Mouse (Mus musculus): ENCODE data around the gene Abi1. TPM values are rescaled to one million over a fixed set of nuclear protein-coding genes. Genes with fewer than 3 reads are reported as not detected.

Abi1 gene
- polyA plus RNA-seq, 1 experiment, result 104 TPM

DNA sequence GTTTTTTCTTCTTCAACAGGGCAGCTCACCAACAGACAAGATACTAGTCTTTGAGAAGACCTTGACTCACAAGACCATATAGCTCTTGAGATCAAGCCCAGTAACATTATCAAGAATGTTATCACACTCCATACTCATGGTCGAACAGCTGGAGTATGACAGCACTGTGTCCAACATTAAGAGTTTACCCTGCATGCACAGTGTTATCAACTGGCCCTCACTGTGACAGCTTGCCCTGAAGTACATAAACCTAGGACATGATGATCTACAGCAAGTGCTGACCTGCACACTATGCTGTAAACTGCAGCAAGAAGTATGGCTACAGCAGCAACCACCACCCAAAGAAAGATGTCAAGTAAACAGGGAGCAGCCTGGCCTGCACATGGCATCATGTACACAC, 13.7 kb downstream of the Abi1 start:
- Histone ChIP-seq H3K4me1 (ENCODE audit: control insufficient read depth, insufficient read depth, low read length) (no peaks in the 10 kb centered on the region), H3K9ac (ENCODE audit: low read depth, poor library complexity, severe bottlenecking) (no peak overlapping the region), H3K27ac (ENCODE audit: insufficient read depth, low read length) (no peak overlapping the region), H3K27me3 (ENCODE audit: control insufficient read depth, insufficient read depth, low read length, poor library complexity, severe bottlenecking) (no peaks in the 10 kb centered on the region), H3K36me3 (ENCODE audit: control insufficient read depth, insufficient read depth, low read length, poor library complexity, severe bottlenecking) (no peaks in the 10 kb centered on the region; the same call in 1 of the 2 replicates), H3K4me3 (ENCODE audit: low read depth, low read length) (no peak overlapping the region), H3K9me3 (replicated peaks; ENCODE audit: control insufficient read depth, insufficient read depth, low read length, poor library complexity, severe bottlenecking) (no peaks in the 10 kb centered on the region)
- no peak for TF ChIP-seq CTCF (IDR thresholded peaks at IDR 0.05; ENCODE audit: low read depth, low read length)
- no peak for TF ChIP-seq POLR2A (IDR thresholded peaks at IDR 0.05; ENCODE audit: insufficient read depth, low read length)
- no peak for TF ChIP-seq EP300 (IDR thresholded peaks at IDR 0.05; ENCODE audit: insufficient read depth, low read depth, low read length)

DNA sequence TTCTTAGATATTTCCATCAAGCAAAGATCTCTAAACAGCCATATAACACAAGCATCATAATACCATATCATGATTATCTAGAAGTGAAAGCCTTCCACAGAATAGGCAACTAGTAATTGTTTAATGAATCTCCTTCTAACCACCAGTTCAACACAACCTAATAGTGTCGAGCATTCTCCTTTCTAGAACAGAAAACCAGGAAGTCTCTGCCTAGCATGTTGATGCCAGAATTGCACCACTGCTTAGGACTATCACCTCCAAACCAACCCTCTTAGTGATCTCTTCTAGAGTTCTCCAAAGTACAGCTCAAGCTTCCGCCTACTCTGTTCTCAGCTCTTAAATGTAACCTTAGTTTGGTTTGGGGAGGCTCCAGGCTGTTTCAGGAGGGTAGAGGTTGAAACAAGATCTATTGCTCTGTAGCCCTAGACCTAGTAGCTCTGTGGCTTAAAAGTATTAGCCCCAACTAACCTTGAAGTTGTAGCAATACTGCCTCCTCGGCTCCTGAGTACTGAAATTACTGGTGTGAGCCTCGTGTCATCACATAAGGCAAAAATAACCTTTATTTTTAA, 16.2 kb downstream of the Abi1 start:
- TF ChIP-seq POLR2A (IDR thresholded peaks at IDR 0.05; ENCODE audit: insufficient read depth, low read length), result no peak
- no peak for TF ChIP-seq CTCF (IDR thresholded peaks at IDR 0.05; ENCODE audit: low read depth, low read length)
- TF ChIP-seq EP300 (IDR thresholded peaks at IDR 0.05; ENCODE audit: insufficient read depth, low read depth, low read length), result no peak
- Histone ChIP-seq H3K4me1 (ENCODE audit: control insufficient read depth, insufficient read depth, low read length) (no peaks in the 10 kb centered on the region), H3K27ac (ENCODE audit: insufficient read depth, low read length) (no peak overlapping the region), H3K9ac (ENCODE audit: low read depth, poor library complexity, severe bottlenecking) (no peak overlapping the region), H3K9me3 (replicated peaks; ENCODE audit: control insufficient read depth, insufficient read depth, low read length, poor library complexity, severe bottlenecking) (no peaks in the 10 kb centered on the region), H3K4me3 (ENCODE audit: low read depth, low read length) (no peak overlapping the region), H3K36me3 (ENCODE audit: control insufficient read depth, insufficient read depth, low read length, poor library complexity, severe bottlenecking) (no peaks in the 10 kb centered on the region; the same call in 1 of the 2 replicates), H3K27me3 (ENCODE audit: control insufficient read depth, insufficient read depth, low read length, poor library complexity, severe bottlenecking) (no peaks in the 10 kb centered on the region)

DNA sequence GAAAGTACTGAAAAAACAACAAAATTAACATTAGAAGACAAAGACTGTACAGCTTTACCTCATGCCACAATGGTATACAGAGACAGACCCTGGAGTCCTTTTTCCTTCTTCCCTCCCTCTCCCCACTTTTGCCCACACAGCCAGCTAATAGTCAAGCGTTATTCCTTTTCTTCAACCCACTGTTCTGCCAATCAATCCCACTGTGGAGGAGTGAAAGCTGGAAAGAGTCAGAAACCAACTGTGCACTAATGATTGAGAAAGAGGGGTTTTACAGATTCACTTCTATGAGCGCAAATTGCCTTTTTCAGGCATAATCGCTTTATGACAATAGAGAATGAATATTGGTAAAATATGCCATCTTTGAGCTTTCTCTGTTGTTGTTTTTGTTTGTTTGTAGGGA, 17.0 kb downstream of the Abi1 start:
- Histone ChIP-seq H3K27ac (ENCODE audit: insufficient read depth, low read length) (no peak overlapping the region), H3K27me3 (ENCODE audit: control insufficient read depth, insufficient read depth, low read length, poor library complexity, severe bottlenecking) (no peaks in the 10 kb centered on the region), H3K4me3 (ENCODE audit: low read depth, low read length) (no peak overlapping the region), H3K9ac (ENCODE audit: low read depth, poor library complexity, severe bottlenecking) (no peak overlapping the region), H3K4me1 (ENCODE audit: control insufficient read depth, insufficient read depth, low read length) (no peaks in the 10 kb centered on the region), H3K9me3 (replicated peaks; ENCODE audit: control insufficient read depth, insufficient read depth, low read length, poor library complexity, severe bottlenecking) (no peaks in the 10 kb centered on the region), H3K36me3 (ENCODE audit: control insufficient read depth, insufficient read depth, low read length, poor library complexity, severe bottlenecking) (no peaks in the 10 kb centered on the region; the same call in 1 of the 2 replicates)
- TF ChIP-seq POLR2A (IDR thresholded peaks at IDR 0.05; ENCODE audit: insufficient read depth, low read length) (no peak), CTCF (IDR thresholded peaks at IDR 0.05; ENCODE audit: low read depth, low read length) (no peak), EP300 (IDR thresholded peaks at IDR 0.05; ENCODE audit: insufficient read depth, low read depth, low read length) (no peak)

DNA sequence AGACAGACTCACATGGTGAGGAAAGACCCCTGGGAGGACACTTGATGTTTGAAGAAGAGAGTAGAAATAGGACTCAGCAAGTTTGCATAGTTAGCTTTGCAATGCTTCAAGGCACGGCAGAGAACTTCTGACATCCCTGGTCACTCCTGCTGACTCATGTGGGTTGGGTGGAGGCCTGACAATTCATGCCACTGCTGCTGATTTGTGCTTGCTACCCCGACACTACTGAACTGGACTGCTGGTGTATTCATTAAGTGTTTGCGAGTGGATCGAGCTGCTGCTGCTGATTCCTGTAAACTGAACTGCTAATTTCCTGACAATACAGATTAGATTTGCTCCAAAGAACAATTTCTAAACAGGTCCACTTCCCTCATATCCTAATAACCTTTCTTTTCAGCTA, 18.3 kb downstream of the Abi1 start:
- TF ChIP-seq POLR2A (IDR thresholded peaks at IDR 0.05; ENCODE audit: insufficient read depth, low read length), result no peak
- TF ChIP-seq EP300 (IDR thresholded peaks at IDR 0.05; ENCODE audit: insufficient read depth, low read depth, low read length), result no peak
- TF ChIP-seq CTCF (IDR thresholded peaks at IDR 0.05; ENCODE audit: low read depth, low read length), result no peak
- H3K27me3 ChIP-seq (ENCODE audit: control insufficient read depth, insufficient read depth, low read length, poor library complexity, severe bottlenecking), result no peaks in the 10 kb centered on the region

DNA sequence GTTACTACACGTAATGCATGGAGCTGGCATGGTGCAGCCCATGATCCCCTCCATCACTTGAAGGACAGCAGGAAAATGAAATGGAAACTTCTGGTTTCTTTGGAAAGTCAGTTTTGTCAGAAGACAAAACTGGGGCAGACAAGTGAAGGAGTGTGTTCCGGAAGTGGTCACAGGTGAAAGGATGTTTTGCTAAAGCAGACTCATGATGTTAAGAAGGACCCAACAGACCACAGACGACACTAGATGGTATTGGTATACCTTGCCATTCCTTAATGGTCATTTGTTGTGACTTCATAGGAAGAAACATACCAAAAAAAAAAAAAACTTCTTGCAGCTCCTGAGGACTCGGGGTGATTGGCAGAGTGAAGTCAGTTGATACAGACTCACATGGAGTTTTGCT, 18.7 kb downstream of the Abi1 start:
- no peak overlapping the region for H3K27ac ChIP-seq (ENCODE audit: insufficient read depth, low read length)
- no peaks in the 10 kb centered on the region for H3K9me3 ChIP-seq (replicated peaks; ENCODE audit: control insufficient read depth, insufficient read depth, low read length, poor library complexity, severe bottlenecking)
- no peaks in the 10 kb centered on the region; the same call in 1 of the 2 replicates for H3K36me3 ChIP-seq (ENCODE audit: control insufficient read depth, insufficient read depth, low read length, poor library complexity, severe bottlenecking)
- H3K9ac ChIP-seq (ENCODE audit: low read depth, poor library complexity, severe bottlenecking), result no peak overlapping the region
- H3K27me3 ChIP-seq (ENCODE audit: control insufficient read depth, insufficient read depth, low read length, poor library complexity, severe bottlenecking), result no peaks in the 10 kb centered on the region
- H3K4me1 ChIP-seq (ENCODE audit: control insufficient read depth, insufficient read depth, low read length), result no peaks in the 10 kb centered on the region
- H3K4me3 ChIP-seq (ENCODE audit: low read depth, low read length), result no peak overlapping the region
- TF ChIP-seq EP300 (IDR thresholded peaks at IDR 0.05; ENCODE audit: insufficient read depth, low read depth, low read length) (no peak), POLR2A (IDR thresholded peaks at IDR 0.05; ENCODE audit: insufficient read depth, low read length) (no peak), CTCF (IDR thresholded peaks at IDR 0.05; ENCODE audit: low read depth, low read length) (no peak)

More for the DNA sequence above, 18.3 kb downstream of the Abi1 start:
- Histone ChIP-seq H3K9me3 (replicated peaks; ENCODE audit: control insufficient read depth, insufficient read depth, low read length, poor library complexity, severe bottlenecking) (no peaks in the 10 kb centered on the region), H3K4me3 (ENCODE audit: low read depth, low read length) (no peak overlapping the region), H3K36me3 (ENCODE audit: control insufficient read depth, insufficient read depth, low read length, poor library complexity, severe bottlenecking) (no peaks in the 10 kb centered on the region; the same call in 1 of the 2 replicates), H3K4me1 (ENCODE audit: control insufficient read depth, insufficient read depth, low read length) (no peaks in the 10 kb centered on the region), H3K9ac (ENCODE audit: low read depth, poor library complexity, severe bottlenecking) (no peak overlapping the region), H3K27ac (ENCODE audit: insufficient read depth, low read length) (no peak overlapping the region)

DNA sequence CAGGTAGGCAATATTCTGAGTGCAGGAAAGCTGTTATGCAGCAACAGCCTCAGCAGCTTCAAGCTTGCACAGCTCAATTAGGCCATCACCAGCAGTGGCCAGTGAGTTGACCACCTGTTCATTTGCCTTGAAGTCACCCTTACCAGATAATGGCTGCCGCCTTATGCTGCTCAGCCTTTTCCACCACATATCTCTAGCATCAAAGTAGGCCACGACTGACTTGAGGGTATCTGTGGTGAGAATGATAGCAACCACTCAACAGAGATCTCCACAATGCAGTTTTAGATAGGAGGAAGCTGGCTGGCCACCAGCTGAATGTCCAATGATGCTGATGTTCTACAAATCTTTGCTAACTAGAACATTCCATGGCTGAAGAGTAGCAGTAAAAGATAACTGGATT, 20.9 kb downstream of the Abi1 start:
- H3K9ac ChIP-seq (ENCODE audit: low read depth, poor library complexity, severe bottlenecking), result no peak overlapping the region
- no peaks in the 10 kb centered on the region for H3K36me3 ChIP-seq (ENCODE audit: control insufficient read depth, insufficient read depth, low read length, poor library complexity, severe bottlenecking)
- H3K9me3 ChIP-seq (replicated peaks; ENCODE audit: control insufficient read depth, insufficient read depth, low read length, poor library complexity, severe bottlenecking), result no peaks in the 10 kb centered on the region
- H3K27ac ChIP-seq (ENCODE audit: insufficient read depth, low read length), result no peak overlapping the region
- no peaks in the 10 kb centered on the region for H3K4me1 ChIP-seq (ENCODE audit: control insufficient read depth, insufficient read depth, low read length)
- H3K4me3 ChIP-seq (ENCODE audit: low read depth, low read length), result no peak overlapping the region
- TF ChIP-seq POLR2A (IDR thresholded peaks at IDR 0.05; ENCODE audit: insufficient read depth, low read length), result no peak
- TF ChIP-seq EP300 (IDR thresholded peaks at IDR 0.05; ENCODE audit: insufficient read depth, low read depth, low read length), result no peak
- no peaks in the 10 kb centered on the region for H3K27me3 ChIP-seq (ENCODE audit: control insufficient read depth, insufficient read depth, low read length, poor library complexity, severe bottlenecking)

Measured in ES-Bruce4 (cell line).